Mouse (Mus musculus) myocyte (in vitro differentiated cells): ENCODE data around the gene Flt3.

Experiments used
- CEBPB ChIP-seq: IDR thresholded peaks from 2 replicates; pipeline ENCODE4 v1.6.1; 2011; ENCODE audit warnings: mild to moderate bottlenecking, moderate library complexity; ENCODE audit not compliant: poor library complexity, insufficient read depth, severe bottlenecking
- E2F4 ChIP-seq: IDR thresholded peaks from one replicate; pipeline ENCODE4 v1.6.1; 2011; ENCODE audit warnings: mild to moderate bottlenecking, control low read depth, moderate library complexity; ENCODE audit not compliant: insufficient read depth
- MAX ChIP-seq: IDR thresholded peaks from one replicate; pipeline ENCODE4 v1.6.1; 2011; ENCODE audit warnings: low read depth, mild to moderate bottlenecking, control low read depth
- MYOD1 ChIP-seq, 3 experiments: IDR thresholded peaks; one replicate each; pipeline ENCODE4 v1.6.1; 2011; ENCODE audit warnings: control low read depth in 2 of 3, low read depth in 2 of 3, mild to moderate bottlenecking in 2 of 3, moderate library complexity in 1 of 3; ENCODE audit not compliant: insufficient read length in 2 of 3, control insufficient read depth in 1 of 3
- MYOG ChIP-seq, 3 experiments: IDR thresholded peaks; one replicate each; pipeline ENCODE4 v1.6.1; 2011; ENCODE audit warnings: control low read depth in 2 of 3, low read depth in 2 of 3, mild to moderate bottlenecking in 2 of 3; ENCODE audit not compliant: insufficient read length in 2 of 3, control insufficient read depth in 1 of 3, insufficient read depth in 1 of 3
- POLR2A ChIP-seq: IDR thresholded peaks from one replicate; pipeline ENCODE4 v1.6.1; 2011; ENCODE audit warnings: low read depth, mild to moderate bottlenecking, control low read depth, moderate library complexity; ENCODE audit not compliant: insufficient read length
- POLR2AphosphoS2 ChIP-seq: IDR thresholded peaks from one replicate; pipeline ENCODE4 v1.6.1; 2011; ENCODE audit warnings: low read depth, control low read depth; ENCODE audit not compliant: insufficient read length
- REST ChIP-seq: IDR thresholded peaks from one replicate; pipeline ENCODE4 v1.6.1; 2011; ENCODE audit warnings: mild to moderate bottlenecking, control low read depth, moderate library complexity; ENCODE audit not compliant: insufficient read depth, insufficient read length
- SRF ChIP-seq: IDR thresholded peaks from one replicate; pipeline ENCODE4 v1.6.1; 2011; ENCODE audit warnings: low read depth; ENCODE audit not compliant: control insufficient read depth, insufficient read length
- TCF12 ChIP-seq: IDR thresholded peaks from one replicate; pipeline ENCODE4 v1.6.1; 2011; ENCODE audit warnings: mild to moderate bottlenecking, control low read depth; ENCODE audit not compliant: poor library complexity, insufficient read depth, severe bottlenecking
- TCF3 ChIP-seq: IDR thresholded peaks from one replicate; pipeline ENCODE4 v1.6.1; 2011; ENCODE audit warnings: low read depth, control low read depth; ENCODE audit not compliant: insufficient read length
- USF1 ChIP-seq: IDR thresholded peaks from one replicate; pipeline ENCODE4 v1.6.1; 2011; ENCODE audit warnings: low read depth, mild to moderate bottlenecking, control low read depth, moderate library complexity

- TF ChIP-seq POLR2A (no peak), USF1 (no peak), MAX (no peak), MYOG (IDR thresholded peaks at IDR 0.05; ENCODE audit: control insufficient read depth in 1 of 3, insufficient read depth in 1 of 3, insufficient read length in 2 of 3, low read depth in 2 of 3) (no peak), POLR2AphosphoS2 (no peak), CEBPB (no peak), TCF3 (no peak), MYOD1 (IDR thresholded peaks at IDR 0.05; ENCODE audit: control insufficient read depth in 1 of 3, insufficient read length in 2 of 3, low read depth in 2 of 3) (no peak), REST (no peak), TCF12 (no peak), SRF (no peak), E2F4 (no peak)
These were observed 735 bp upstream of the Flt3 start for GRCm38 (mm10) chr5:147401024-147401423.
